ENCODE assay signal across 25 mouse cellular contexts in the genomic region with DNA sequence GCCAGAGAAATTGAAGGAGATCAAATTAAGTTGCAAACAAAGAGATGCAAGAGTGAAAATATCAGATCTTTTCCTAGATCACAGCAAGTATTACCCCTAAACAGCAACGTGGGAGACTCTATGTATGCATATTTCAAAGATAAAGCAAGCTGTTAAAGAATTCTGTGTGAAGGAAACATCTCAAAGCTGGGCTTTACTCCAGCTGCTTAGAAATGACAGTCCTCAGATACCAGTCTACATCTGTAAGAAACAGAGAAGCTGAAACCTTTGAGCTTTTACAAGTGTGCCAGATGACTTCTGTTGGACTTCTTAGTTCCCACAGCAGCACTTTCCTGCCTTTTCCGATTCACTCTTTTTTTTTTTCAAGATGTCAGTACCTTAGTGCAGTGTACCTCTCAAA.
DNase-seq lines count a peak whose midpoint lies in the region; ATAC-seq and TF ChIP-seq lines count a peak whose summit lies in the region.
"Had no signal": no experiment of that assay in that cellular context is flagged by ENCODE, and none has a peak within 500 bp of the region (broad histone marks: within the 10 kb centered on the region; RNA-seq: fewer than 3 reads in every experiment).

No protein-coding gene starts in this region.

- no peaks in the 10 kb centered on the region for H3K27me3 ChIP-seq in embryonic facial prominence, embryonic 14.5 days (replicated peaks; ENCODE audit: control insufficient read depth, insufficient read depth, low read length)
- H3K27me3 ChIP-seq in embryonic facial prominence, embryonic 10.5 days (replicated peaks; ENCODE audit: low read depth, poor library complexity, severe bottlenecking) = no peaks in the 10 kb centered on the region
- H3K27me3 ChIP-seq in lung, embryonic 16.5 days (ENCODE audit: control insufficient read depth, insufficient read depth, low read depth, low read length) = no peaks in the 10 kb centered on the region
- H3K27me3 ChIP-seq: embryonic facial prominence, embryonic 15.5 days; hindbrain, embryonic 13.5 days had no signal

- H3K4me2 ChIP-seq in embryonic facial prominence, embryonic 14.5 days (ENCODE audit: low read depth, low read length) = no peak overlapping the region
- no peak overlapping the region for H3K4me2 ChIP-seq in lung, embryonic 16.5 days (ENCODE audit: low read depth, low read length)
- H3K4me2 ChIP-seq: embryonic facial prominence, embryonic 15.5 days; hindbrain, embryonic 13.5 days had no signal

- TF ChIP-seq CTCF in left cerebral cortex, adult 2 months (IDR thresholded peaks at IDR 0.05) = no peak

- peak; percentile 25 for DNase-seq in embryonic facial prominence, embryonic 14.5 days (ENCODE audit: low spot score)
- DNase-seq in embryonic facial prominence, embryonic 10.5 days (ENCODE audit: low spot score) = no peak
- DNase-seq in left cerebral cortex, adult 2 months (ENCODE audit: extremely low spot score in 1 of 2, low spot score in 2 of 2) = no peak
- DNase-seq in left cerebral cortex, adult 18-20 months (ENCODE audit: low spot score in 2 of 2) = no peak
- DNase-seq in lung, postnatal 10 days = no peak
- DNase-seq: adrenal gland, adult 8-10 months; adrenal gland, postnatal 25 days; cerebellum, adult 11-12 months; cerebellum, adult 8-10 months; cerebellum, postnatal 10 days; cerebellum, postnatal 36 days; embryo, embryonic 11 days; forebrain, postnatal 0 days; gastrocnemius, postnatal 10 days; gastrocnemius, postnatal 36 days; heart, adult 2 months; heart, postnatal 36 days had no signal

- H3K9me3 ChIP-seq in embryonic facial prominence, embryonic 14.5 days (ENCODE audit: control insufficient read depth, low read length) = no peaks in the 10 kb centered on the region
- H3K9me3 ChIP-seq in embryonic facial prominence, embryonic 10.5 days = no peaks in the 10 kb centered on the region
- H3K9me3 ChIP-seq in lung, embryonic 16.5 days (ENCODE audit: control insufficient read depth, low read length) = no peaks in the 10 kb centered on the region
- H3K9me3 ChIP-seq: embryonic facial prominence, embryonic 15.5 days; heart, embryonic 10.5 days; hindbrain, embryonic 10.5 days; hindbrain, embryonic 13.5 days had no signal

- H3K4me3 ChIP-seq in embryonic facial prominence, embryonic 14.5 days (ENCODE audit: low read depth, low read length) = no peak overlapping the region
- H3K4me3 ChIP-seq in embryonic facial prominence, embryonic 10.5 days = no peak overlapping the region
- H3K4me3 ChIP-seq in left cerebral cortex, adult 2 months = no peak overlapping the region
- H3K4me3 ChIP-seq in lung, embryonic 16.5 days (ENCODE audit: low read length) = no peak overlapping the region
- H3K4me3 ChIP-seq: embryonic facial prominence, embryonic 15.5 days; heart, adult 2 months; heart, embryonic 10.5 days; hindbrain, embryonic 10.5 days; hindbrain, embryonic 13.5 days had no signal

- no peaks in the 10 kb centered on the region for H3K36me3 ChIP-seq in embryonic facial prominence, embryonic 14.5 days (ENCODE audit: control insufficient read depth, insufficient read depth, low read length)
- H3K36me3 ChIP-seq in embryonic facial prominence, embryonic 10.5 days (replicated peaks) = no peaks in the 10 kb centered on the region
- H3K36me3 ChIP-seq in lung, embryonic 16.5 days (ENCODE audit: control insufficient read depth, insufficient read depth, low read length) = no peaks in the 10 kb centered on the region
- H3K36me3 ChIP-seq: embryonic facial prominence, embryonic 15.5 days; heart, embryonic 10.5 days; hindbrain, embryonic 10.5 days; hindbrain, embryonic 13.5 days had no signal

- intact Hi-C loops in left cerebral cortex, adult 2 months (cut with DNase I) = loop anchor here (10.0 kb wide), 1 partner anchor 483 kb away; no protein-coding TSS in a partner anchor

- WGBS in embryonic facial prominence, embryonic 14.5 days = 54% methylated on average over 2 of the region's 2 CpGs
- 73% methylated on average over 2 of the region's 2 CpGs for WGBS in embryonic facial prominence, embryonic 10.5 days
- 23% methylated on average over 2 of the region's 2 CpGs for WGBS in lung, embryonic 16.5 days

- no peak overlapping the region for H3K9ac ChIP-seq in embryonic facial prominence, embryonic 14.5 days (ENCODE audit: low read depth, low read length)
- no peak overlapping the region for H3K9ac ChIP-seq in lung, embryonic 16.5 days (ENCODE audit: low read length)
- H3K9ac ChIP-seq: embryonic facial prominence, embryonic 15.5 days; forebrain, postnatal 0 days; hindbrain, embryonic 13.5 days had no signal

- no peaks in the 10 kb centered on the region for H3K4me1 ChIP-seq in embryonic facial prominence, embryonic 14.5 days (ENCODE audit: control insufficient read depth, insufficient read depth, low read length)
- H3K4me1 ChIP-seq in embryonic facial prominence, embryonic 10.5 days = no peaks in the 10 kb centered on the region
- H3K4me1 ChIP-seq in lung, embryonic 16.5 days (replicated peaks; ENCODE audit: control insufficient read depth, insufficient read depth, low read length) = peaks cover 2% of the 10 kb centered on the region
- H3K4me1 ChIP-seq: embryonic facial prominence, embryonic 15.5 days; heart, embryonic 10.5 days; hindbrain, embryonic 10.5 days; hindbrain, embryonic 13.5 days had no signal

- ATAC-seq in embryonic facial prominence, embryonic 14.5 days (ENCODE audit: low read depth) = no peak
- ATAC-seq in lung, embryonic 16.5 days (ENCODE audit: low read depth) = peak; percentile 53
- ATAC-seq: activated CD4-positive, CD25-positive, alpha-beta regulatory T cell, adult 4 months; forebrain, embryonic 14.5 days; forebrain, postnatal 0 days; hindbrain, embryonic 16.5 days had no signal

- no peak overlapping the region for H3K27ac ChIP-seq in embryonic facial prominence, embryonic 14.5 days (replicated peaks; ENCODE audit: low read depth, low read length)
- no peak overlapping the region for H3K27ac ChIP-seq in embryonic facial prominence, embryonic 10.5 days (replicated peaks)
- H3K27ac ChIP-seq in left cerebral cortex, adult 2 months = 0 out of 2 replicates have a peak overlapping the region, but pooled peaks have one; percentile 10
- peak overlapping the region; percentile 56 for H3K27ac ChIP-seq in lung, embryonic 16.5 days (ENCODE audit: low read length)
- H3K27ac ChIP-seq: embryonic facial prominence, embryonic 15.5 days; heart, adult 2 months; heart, embryonic 10.5 days; hindbrain, embryonic 10.5 days; hindbrain, embryonic 13.5 days had no signal

Comparison
In these comparisons a context has a peak if more than half of its experiments do, and no peak if none do; other contexts are left out.
1. H3K27ac ChIP-seq: peak in left cerebral cortex, adult 2 months (single experiment) and lung, embryonic 16.5 days (single experiment); none in embryonic facial prominence, embryonic 14.5 days (single experiment) and embryonic facial prominence, embryonic 10.5 days (single experiment).